Mouse (Mus musculus) liver, embryonic 11.5 days (tissue): ENCODE data around the gene Pigk. TPM values are rescaled to one million over a fixed set of nuclear protein-coding genes. Genes with fewer than 3 reads are reported as not detected.

Source experiments
- ATAC-seq: fragments of 200-750 bp; cut with Nextera tagmentation; replicated peaks from 2 replicates; pipeline ENCODE4 v1.8.0; 2017; ENCODE audit warnings: moderate number of reproducible peaks, mild to moderate bottlenecking, moderate TSS enrichment, moderate library complexity; ENCODE audit not compliant: low FRiP score
- DNase-seq: peaks from one replicate; pipeline ENCODE4 v3.0.0-alpha.2; 2017; ENCODE audit warnings: low spot score
- H3K27ac ChIP-seq: fragments of 300-500 bp; sonication (generic); 2 replicates; pipeline ENCODE4 v1.5.1; 2014; ENCODE audit warnings: mild to moderate bottlenecking, low read depth, low read length, control low read depth
- H3K27me3 ChIP-seq: fragments of 300-500 bp; sonication (generic); replicated peaks from 2 replicates; pipeline ENCODE4 v1.6.1; 2014; ENCODE audit warnings: low read length, mixed read lengths; ENCODE audit not compliant: control insufficient read depth, insufficient read depth
- H3K36me3 ChIP-seq: fragments of 300-500 bp; sonication (generic); 2 replicates; pipeline ENCODE4 v1.6.1; 2014; ENCODE audit warnings: mild to moderate bottlenecking, low read length, moderate library complexity, mixed read lengths; ENCODE audit not compliant: control insufficient read depth, insufficient read depth
- H3K4me1 ChIP-seq: fragments of 300-500 bp; sonication (generic); replicated peaks from 2 replicates; pipeline ENCODE4 v1.6.1; 2014; ENCODE audit warnings: low read length, mixed read lengths; ENCODE audit not compliant: control insufficient read depth, insufficient read depth
- H3K4me2 ChIP-seq: fragments of 300-500 bp; sonication (generic); 2 replicates; pipeline ENCODE4 v1.6.1; 2014; ENCODE audit warnings: mild to moderate bottlenecking, control low read depth, moderate library complexity
- H3K4me3 ChIP-seq: fragments of 300-500 bp; sonication (generic); 2 replicates; pipeline ENCODE4 v1.5.1; 2014; ENCODE audit warnings: low read depth, low read length, control low read depth
- H3K9ac ChIP-seq: fragments of 300-500 bp; sonication (generic); 2 replicates; pipeline ENCODE4 v1.6.1; 2014; ENCODE audit warnings: low read depth, low read length, control low read depth
- H3K9me3 ChIP-seq: fragments of 300-500 bp; sonication (generic); 2 replicates; pipeline ENCODE4 v1.6.1; 2016; ENCODE audit warnings: low read length, inconsistent platforms, mixed read lengths; ENCODE audit not compliant: control insufficient read depth
- WGBS: fragments of 180-500 bp; shearing (Covaris S2); extraction: QIAGEN DNeasy Blood & Tissue Kit; methylation state at CpG from one replicate; pipeline ENCODE4 v1.1.7; 2014; 5-methylcytosine and 5-hydroxymethylcytosine counted together
- polyA plus RNA-seq: library from polyadenylated mRNA; unstranded; fragments of >200 nt; fragmentation: Nextera tagmentation; extraction: Ambion mirVana; gene quantifications from 2 replicates; pipeline ENCODE4 v1.2.1, GENCODE M21; 2014

Gene Pigk
- polyA plus RNA-seq, 1 experiment from 2014 or later = 44.2 TPM

DNA sequence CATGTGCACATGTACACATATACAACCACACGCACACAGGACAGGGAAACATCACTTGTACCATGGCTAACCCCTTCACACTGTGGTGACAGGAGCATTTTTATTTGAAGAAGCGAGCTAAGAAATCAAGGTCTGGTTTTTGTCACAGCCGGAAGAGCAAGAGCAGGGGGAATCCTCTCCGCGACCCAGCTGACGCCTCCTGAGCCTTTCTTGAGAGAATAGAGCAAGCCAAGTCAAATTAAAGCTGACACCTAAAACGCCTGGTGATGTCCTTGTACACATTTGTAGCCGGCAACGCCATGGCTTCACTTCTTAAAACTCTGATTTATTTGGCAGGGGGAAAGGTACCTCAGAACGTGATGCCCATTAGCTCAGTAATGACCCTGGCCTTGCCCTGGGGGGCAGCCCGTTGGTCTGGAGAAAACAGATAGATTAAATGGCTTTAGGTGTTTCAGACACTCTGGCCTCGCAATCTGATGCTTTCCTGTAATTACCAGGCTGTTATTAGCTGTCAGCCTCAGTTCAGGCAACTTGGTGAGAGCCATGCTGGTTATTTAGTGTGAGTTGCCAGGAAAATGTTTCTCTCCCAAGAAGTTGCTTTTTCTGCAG lies 141.2 kb downstream of the Pigk start:
- H3K4me3 ChIP-seq = no peak overlapping the region
- no peaks in the 10 kb centered on the region for H3K36me3 ChIP-seq
- no peak for ATAC-seq
- H3K9me3 ChIP-seq = no peaks in the 10 kb centered on the region
- no peaks in the 10 kb centered on the region for H3K27me3 ChIP-seq
- no peak overlapping the region for H3K9ac ChIP-seq
- H3K27ac ChIP-seq = no peak overlapping the region
- no peak overlapping the region for H3K4me2 ChIP-seq
- H3K4me1 ChIP-seq = no peaks in the 10 kb centered on the region
- no peak for DNase-seq
- 62% methylated on average over 12 of the region's 12 CpGs for WGBS

DNA sequence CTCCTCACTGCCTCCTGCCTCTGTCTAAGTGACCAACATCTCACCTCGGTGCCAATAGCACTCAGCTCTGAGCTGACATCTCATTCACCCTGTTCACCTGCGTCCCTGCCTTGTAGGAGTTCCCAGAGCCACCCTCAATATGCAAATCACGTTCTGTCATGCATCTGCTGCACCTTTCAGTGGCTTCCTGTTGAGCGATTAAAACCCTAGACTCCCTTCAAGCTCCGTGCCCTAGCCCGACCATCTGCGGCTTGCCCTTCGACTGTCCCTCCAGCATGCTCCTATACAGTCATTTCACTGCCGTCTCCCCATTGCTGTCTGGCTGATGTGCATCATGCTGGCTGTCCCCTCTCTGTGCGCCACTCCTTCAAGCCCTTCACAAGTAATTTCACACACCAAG lies 142.2 kb downstream of the Pigk start:
- no peak overlapping the region for H3K4me3 ChIP-seq
- 70% methylated on average over 10 of the region's 10 CpGs for WGBS
- H3K4me2 ChIP-seq = no peak overlapping the region
- no peaks in the 10 kb centered on the region for H3K9me3 ChIP-seq
- H3K27me3 ChIP-seq = no peaks in the 10 kb centered on the region
- no peaks in the 10 kb centered on the region for H3K36me3 ChIP-seq
- no peaks in the 10 kb centered on the region for H3K4me1 ChIP-seq
- no peak for ATAC-seq
- no peak for DNase-seq
- H3K9ac ChIP-seq = no peak overlapping the region
- H3K27ac ChIP-seq = no peak overlapping the region

- DNase-seq (no peak), ATAC-seq (no peak)
- H3K4me1 ChIP-seq = no peaks in the 10 kb centered on the region
- 84% methylated on average over 4 of the region's 4 CpGs for WGBS
- H3K4me3 ChIP-seq = no peak overlapping the region
- no peaks in the 10 kb centered on the region for H3K27me3 ChIP-seq
- no peaks in the 10 kb centered on the region for H3K9me3 ChIP-seq
- H3K36me3 ChIP-seq = no peaks in the 10 kb centered on the region
- H3K27ac ChIP-seq = no peak overlapping the region
- H3K4me2 ChIP-seq = no peak overlapping the region
- no peak overlapping the region for H3K9ac ChIP-seq
Measured at GRCm38 (mm10) chr3:152861450-152861849, 147.6 kb downstream of the Pigk start.

DNA sequence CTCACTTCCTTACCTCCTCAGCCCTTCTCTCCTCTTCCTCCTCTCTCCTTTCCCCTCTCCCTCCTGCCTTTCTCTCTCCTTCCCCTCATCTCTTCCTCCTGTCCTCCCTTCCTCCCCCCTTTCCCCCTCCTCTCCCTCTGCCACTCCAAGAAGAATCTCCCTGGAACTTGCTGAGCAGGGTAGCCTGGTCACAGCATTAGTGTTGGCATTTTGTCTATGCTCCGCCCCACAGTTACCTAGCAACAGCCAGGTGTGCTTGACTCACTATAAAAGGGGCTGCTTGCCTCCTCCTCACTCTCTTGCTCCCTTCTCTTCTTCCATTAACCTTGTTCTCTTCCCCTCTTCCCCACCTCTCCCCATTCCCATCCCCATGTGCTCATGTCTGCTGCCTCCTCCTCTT lies 148.1 kb downstream of the Pigk start:
- ATAC-seq (no peak), DNase-seq (no peak)
- no peak overlapping the region for H3K9ac ChIP-seq
- H3K4me1 ChIP-seq = no peaks in the 10 kb centered on the region
- H3K9me3 ChIP-seq = no peaks in the 10 kb centered on the region
- H3K4me2 ChIP-seq = no peak overlapping the region
- H3K36me3 ChIP-seq = no peaks in the 10 kb centered on the region
- no peaks in the 10 kb centered on the region for H3K27me3 ChIP-seq
- WGBS = 54% methylated on average over 1 of the region's 1 CpGs
- H3K4me3 ChIP-seq = no peak overlapping the region
- no peak overlapping the region for H3K27ac ChIP-seq

DNA sequence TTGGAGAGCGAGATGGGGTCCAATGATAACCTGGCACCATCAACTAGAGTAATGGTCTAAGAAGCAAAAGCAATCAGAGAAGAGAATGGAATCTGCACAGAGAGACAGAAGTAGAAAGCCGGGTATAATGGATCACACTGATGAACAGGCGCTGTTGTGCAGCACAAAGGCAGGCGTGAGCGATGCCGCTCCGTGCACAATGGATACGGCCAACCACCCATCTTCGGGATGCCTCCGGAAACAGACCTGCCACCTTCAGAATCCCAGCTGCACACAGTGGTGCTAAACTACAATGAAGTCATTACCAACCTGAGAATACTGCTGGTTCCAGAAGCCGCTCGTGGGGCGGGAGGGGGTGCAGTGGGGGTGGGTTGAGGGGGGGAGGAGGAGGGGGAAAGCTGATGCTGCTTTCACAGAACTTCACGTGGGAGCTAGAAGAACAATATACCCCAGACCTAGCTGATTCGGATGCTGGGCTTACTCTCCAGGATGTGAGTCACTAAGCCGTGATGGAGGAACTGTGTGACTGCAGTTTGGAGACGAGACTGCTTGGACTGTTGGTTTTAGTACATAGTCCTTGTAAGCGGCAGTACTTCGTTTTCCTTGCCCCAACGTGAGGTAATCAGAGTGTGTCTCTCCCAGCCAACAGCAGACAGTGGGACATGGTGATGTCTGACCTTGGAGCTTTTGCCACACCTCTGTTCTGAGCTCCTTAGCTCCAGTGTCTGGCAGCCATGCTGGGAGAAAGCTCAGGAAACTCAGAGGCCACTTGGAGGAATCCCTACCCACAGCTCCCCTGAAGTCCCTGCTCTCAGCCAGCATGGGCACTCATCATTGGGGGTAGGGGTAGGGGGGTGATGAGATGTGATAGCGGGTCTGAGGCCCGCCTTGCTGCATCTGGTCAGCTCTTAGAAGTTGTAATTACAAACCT lies 152.4 kb downstream of the Pigk start:
- Histone ChIP-seq H3K9ac (no peak overlapping the region), H3K4me1 (no peaks in the 10 kb centered on the region), H3K4me3 (no peak overlapping the region), H3K27me3 (no peaks in the 10 kb centered on the region), H3K27ac (no peak overlapping the region), H3K9me3 (no peaks in the 10 kb centered on the region), H3K36me3 (no peaks in the 10 kb centered on the region), H3K4me2 (no peak overlapping the region)
- WGBS = 81% methylated on average over 22 of the region's 22 CpGs
- DNase-seq (no peak), ATAC-seq (no peak)

DNA sequence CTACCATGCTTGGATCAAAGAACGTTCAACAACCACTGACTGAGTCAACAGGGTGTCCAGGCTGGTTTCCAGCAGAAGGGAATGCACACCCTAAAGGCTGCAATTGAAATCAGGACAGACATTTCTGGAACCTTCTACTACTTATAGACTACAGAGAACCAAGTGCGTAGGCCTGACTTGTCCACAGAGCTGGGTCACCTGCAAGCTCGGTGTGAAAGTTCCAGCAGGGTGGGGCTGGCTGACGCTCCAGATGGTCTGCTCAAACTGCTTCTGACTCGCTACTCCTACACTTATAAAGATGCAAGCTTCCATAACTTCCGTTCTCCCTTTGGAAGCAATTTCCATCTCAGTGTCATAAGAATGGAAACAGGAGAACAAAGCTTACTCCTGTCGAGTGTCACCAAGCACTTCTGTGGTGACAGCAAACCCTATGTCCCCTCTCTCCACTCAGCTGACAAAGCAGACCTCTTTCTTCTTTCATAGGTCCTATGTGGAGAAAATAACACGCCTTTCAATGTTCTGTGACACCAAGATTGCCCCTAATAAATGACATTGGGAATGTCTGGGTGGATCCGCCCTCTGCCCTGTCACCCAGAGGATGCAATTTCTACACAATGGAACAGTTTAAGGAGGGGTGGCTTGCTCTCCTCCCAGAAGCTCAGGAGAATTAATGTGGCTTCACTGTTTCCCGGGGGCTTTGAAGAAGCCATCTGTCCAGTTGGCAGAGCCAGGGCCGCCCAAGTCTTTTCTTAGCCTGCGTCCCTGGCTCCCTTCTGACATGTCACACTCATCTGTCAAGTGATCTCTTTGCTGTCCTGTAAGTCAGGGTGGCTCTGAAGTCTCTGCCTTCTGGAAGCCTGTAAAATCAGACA lies 154.0 kb downstream of the Pigk start:
- Histone ChIP-seq H3K9me3 (no peaks in the 10 kb centered on the region), H3K36me3 (no peaks in the 10 kb centered on the region), H3K27ac (no peak overlapping the region), H3K4me1 (no peaks in the 10 kb centered on the region), H3K27me3 (no peaks in the 10 kb centered on the region), H3K4me3 (no peak overlapping the region), H3K9ac (no peak overlapping the region), H3K4me2 (no peak overlapping the region)
- WGBS = 79% methylated on average over 12 of the region's 12 CpGs
- ATAC-seq (no peak), DNase-seq (no peak)

DNA sequence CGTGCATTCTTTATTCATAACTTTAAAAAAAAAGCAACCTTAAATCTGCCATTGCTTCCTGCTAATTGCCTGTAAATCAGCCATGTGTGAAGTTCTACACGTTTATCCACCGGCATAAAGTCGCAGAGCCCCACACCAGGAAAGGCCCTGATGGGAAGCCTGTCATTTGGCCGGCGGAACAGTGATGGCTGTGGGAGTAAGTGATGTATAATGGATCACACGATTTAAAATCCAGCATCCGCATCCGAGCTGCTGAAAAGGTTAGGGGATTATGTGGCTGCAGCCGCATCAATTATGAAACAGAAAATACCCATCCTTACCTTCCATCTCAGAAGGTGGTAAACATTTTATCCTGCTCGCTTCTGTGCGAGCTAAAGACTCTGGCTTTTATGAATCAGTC lies 158.2 kb downstream of the Pigk start:
- no peak overlapping the region for H3K9ac ChIP-seq
- H3K9me3 ChIP-seq = no peaks in the 10 kb centered on the region
- DNase-seq (no peak), ATAC-seq (no peak)
- no peak overlapping the region for H3K4me3 ChIP-seq
- no peak overlapping the region for H3K4me2 ChIP-seq
- H3K27me3 ChIP-seq = no peaks in the 10 kb centered on the region
- WGBS = 85% methylated on average over 12 of the region's 12 CpGs
- H3K36me3 ChIP-seq = no peaks in the 10 kb centered on the region
- no peaks in the 10 kb centered on the region for H3K4me1 ChIP-seq
- H3K27ac ChIP-seq = no peak overlapping the region

DNA sequence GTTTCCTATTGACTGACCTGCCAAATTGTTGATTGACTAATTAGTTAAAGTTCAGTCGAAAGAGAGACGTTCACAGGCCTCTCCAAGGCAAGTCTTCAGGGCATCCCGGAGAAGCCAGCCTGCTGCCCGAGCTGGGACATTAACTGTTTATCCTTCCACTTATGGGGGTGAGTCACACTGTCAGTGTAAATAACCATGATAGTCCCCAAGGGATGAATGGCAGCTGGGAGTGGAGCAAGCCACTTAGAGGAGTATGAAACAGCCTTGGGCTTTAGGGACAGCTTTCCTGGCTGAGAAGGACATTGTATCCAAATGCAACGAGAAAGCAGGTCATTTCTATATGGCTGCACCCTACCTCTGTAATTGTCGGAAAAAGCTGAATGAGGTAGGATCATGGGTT lies 158.7 kb downstream of the Pigk start:
- no peaks in the 10 kb centered on the region for H3K27me3 ChIP-seq
- no peaks in the 10 kb centered on the region for H3K4me1 ChIP-seq
- no peak for ATAC-seq

More for the DNA sequence above, 158.7 kb downstream of the Pigk start:
- no peak overlapping the region for H3K4me2 ChIP-seq
- H3K9me3 ChIP-seq = no peaks in the 10 kb centered on the region
- no peak overlapping the region for H3K27ac ChIP-seq
- H3K36me3 ChIP-seq = no peaks in the 10 kb centered on the region
- H3K9ac ChIP-seq = no peak overlapping the region
- no peak for DNase-seq
- 70% methylated on average over 6 of the region's 6 CpGs for WGBS
- H3K4me3 ChIP-seq = no peak overlapping the region
